Mouse (Mus musculus): Measurements from ENCODE around the gene Pax7. TPM values are rescaled to one million over a fixed set of nuclear protein-coding genes. Genes with fewer than 3 reads are reported as not detected.

Gene Pax7
- polyA plus RNA-seq, 1 experiment: 0.18 TPM

- TF ChIP-seq POLR2A (IDR thresholded peaks at IDR 0.05; ENCODE audit: borderline replicate concordance, extremely low read depth, low read depth, low read length) (no peak), CTCF (IDR thresholded peaks at IDR 0.05; ENCODE audit: insufficient read depth, low read length) (no peak)
- Histone ChIP-seq H3K4me1 (ENCODE audit: control insufficient read depth, insufficient read depth, low read length) (no peaks in the 10 kb centered on the region), H3K4me3 (replicated peaks; ENCODE audit: extremely low read depth, low read depth, low read length) (no peak overlapping the region)
- DNase-seq: no peak
- WGBS: 6% methylated on average over 3 of the region's 3 CpGs
Observed at GRCm38 (mm10) chr4:139826231-139826630, 7.1 kb downstream of the Pax7 start.

GRCm38 (mm10) chr4:139825326-139826112 is 7.8 kb downstream of the Pax7 start:
- DNase-seq: no peak
- Histone ChIP-seq H3K4me1 (ENCODE audit: control insufficient read depth, insufficient read depth, low read length) (no peaks in the 10 kb centered on the region), H3K4me3 (replicated peaks; ENCODE audit: extremely low read depth, low read depth, low read length) (no peak overlapping the region)
- TF ChIP-seq POLR2A (IDR thresholded peaks at IDR 0.05; ENCODE audit: borderline replicate concordance, extremely low read depth, low read depth, low read length) (no peak), CTCF (IDR thresholded peaks at IDR 0.05; ENCODE audit: insufficient read depth, low read length) (no peak)
- 5% methylated on average over 14 of the region's 14 CpGs for WGBS

GRCm38 (mm10) chr4:139824572-139825325 is 8.6 kb downstream of the Pax7 start:
- TF ChIP-seq CTCF (IDR thresholded peaks at IDR 0.05; ENCODE audit: insufficient read depth, low read length) (no peak), POLR2A (IDR thresholded peaks at IDR 0.05; ENCODE audit: borderline replicate concordance, extremely low read depth, low read depth, low read length) (no peak)
- no peaks in the 10 kb centered on the region for H3K4me1 ChIP-seq (ENCODE audit: control insufficient read depth, insufficient read depth, low read length)
- no peak for DNase-seq
- no peak overlapping the region for H3K4me3 ChIP-seq (replicated peaks; ENCODE audit: extremely low read depth, low read depth, low read length)
- WGBS: 3% methylated on average over 22 of the region's 22 CpGs

GRCm38 (mm10) chr4:139823870-139824472 is 9.4 kb downstream of the Pax7 start:
- 2% methylated on average over 32 of the region's 32 CpGs for WGBS
- TF ChIP-seq CTCF (IDR thresholded peaks at IDR 0.05; ENCODE audit: insufficient read depth, low read length) (no peak), POLR2A (IDR thresholded peaks at IDR 0.05; ENCODE audit: borderline replicate concordance, extremely low read depth, low read depth, low read length) (no peak)
- no peak for DNase-seq
- H3K4me3 ChIP-seq (replicated peaks; ENCODE audit: extremely low read depth, low read depth, low read length): no peak overlapping the region
- no peaks in the 10 kb centered on the region for H3K4me1 ChIP-seq (ENCODE audit: control insufficient read depth, insufficient read depth, low read length)

GRCm38 (mm10) chr4:139823138-139823869 is 10.0 kb downstream of the Pax7 start:
- WGBS: 2% methylated on average over 44 of the region's 44 CpGs
- TF ChIP-seq CTCF (IDR thresholded peaks at IDR 0.05; ENCODE audit: insufficient read depth, low read length): no peak
- Histone ChIP-seq H3K4me1 (ENCODE audit: control insufficient read depth, insufficient read depth, low read length) (no peaks in the 10 kb centered on the region), H3K4me3 (replicated peaks; ENCODE audit: extremely low read depth, low read depth, low read length) (no peak overlapping the region)
- DNase-seq: no peak

GRCm38 (mm10) chr4:139822214-139823137 is 10.9 kb downstream of the Pax7 start:
- H3K4me3 ChIP-seq (replicated peaks; ENCODE audit: extremely low read depth, low read depth, low read length): no peak overlapping the region
- WGBS: 3% methylated on average over 28 of the region's 28 CpGs
- DNase-seq: no peak
- no peaks in the 10 kb centered on the region for H3K4me1 ChIP-seq (ENCODE audit: control insufficient read depth, insufficient read depth, low read length)
- TF ChIP-seq CTCF (IDR thresholded peaks at IDR 0.05; ENCODE audit: insufficient read depth, low read length) (no peak), POLR2A (IDR thresholded peaks at IDR 0.05; ENCODE audit: borderline replicate concordance, extremely low read depth, low read depth, low read length) (no peak)

GRCm38 (mm10) chr4:139821491-139822160 is 11.7 kb downstream of the Pax7 start:
- Histone ChIP-seq H3K4me3 (replicated peaks; ENCODE audit: extremely low read depth, low read depth, low read length) (no peak overlapping the region), H3K4me1 (ENCODE audit: control insufficient read depth, insufficient read depth, low read length) (no peaks in the 10 kb centered on the region)
- TF ChIP-seq CTCF (IDR thresholded peaks at IDR 0.05; ENCODE audit: insufficient read depth, low read length): no peak
- no peak for TF ChIP-seq POLR2A (IDR thresholded peaks at IDR 0.05; ENCODE audit: borderline replicate concordance, extremely low read depth, low read depth, low read length)
- whole genome bisulfite sequencing: 1% methylated on average over 65 of the region's 65 CpGs
- DNase-seq: no peak

GRCm38 (mm10) chr4:139821071-139821470 is 12.3 kb downstream of the Pax7 start:
- 3% methylated on average over 22 of the region's 22 CpGs for WGBS
- no peak overlapping the region for H3K4me3 ChIP-seq (replicated peaks; ENCODE audit: extremely low read depth, low read depth, low read length)
- TF ChIP-seq POLR2A (IDR thresholded peaks at IDR 0.05; ENCODE audit: borderline replicate concordance, extremely low read depth, low read depth, low read length) (no peak), CTCF (IDR thresholded peaks at IDR 0.05; ENCODE audit: insufficient read depth, low read length) (no peak)

More at GRCm38 (mm10) chr4:139821071-139821470, 12.3 kb downstream of the Pax7 start:
- no peaks in the 10 kb centered on the region for H3K4me1 ChIP-seq (ENCODE audit: control insufficient read depth, insufficient read depth, low read length)
- no peak for DNase-seq

Data from lung, adult 2 months (tissue).